Mouse (Mus musculus) T-helper 1 cell (primary cell): ENCODE data around the gene Appl2.

Source experiments
- in situ Hi-C: fragments of 300-600 bp; cut with MboI, MseI; formaldehyde crosslinking; loops from one replicate; pipeline ENCODE4 v1.15.1; 2025; ENCODE audit warnings: high pct_unique_total_duplicates

Appl2 gene

GRCm38 (mm10) chr10:83565449-83566441 is 82.8 kb downstream of the Appl2 start:
- in situ Hi-C loops: no loop called here

- in situ Hi-C loops: no loop called here
These were observed 85.5 kb downstream of the Appl2 start for GRCm38 (mm10) chr10:83563005-83563404.
